Mouse (Mus musculus) lung, postnatal 4 days (tissue): ENCODE measurements around the gene Svbp.

Experiments
- DNase-seq, 2 experiments: peaks; one replicate each; pipeline ENCODE4 v3.0.0; 2021

Svbp gene

DNA sequence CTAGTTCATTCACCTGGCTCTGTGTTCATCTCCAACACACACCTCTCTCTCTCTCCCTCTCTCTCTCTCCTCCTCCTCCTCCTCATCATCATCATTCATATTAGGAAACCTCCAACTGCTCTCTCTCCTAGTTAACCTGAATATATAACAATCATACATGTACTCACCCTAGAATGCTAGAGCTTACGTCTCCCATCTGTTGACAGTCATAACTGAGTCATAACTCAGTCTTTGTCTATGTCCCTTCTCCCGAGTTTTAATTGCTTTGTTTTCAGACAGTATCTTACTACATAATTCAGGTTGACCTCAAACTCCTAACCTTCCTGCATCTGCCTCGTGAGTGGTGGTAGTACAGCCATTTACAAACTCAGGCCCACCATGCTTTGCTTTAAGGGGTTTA, 3.8 kb upstream of the Svbp start:
- no peak for DNase-seq

DNA sequence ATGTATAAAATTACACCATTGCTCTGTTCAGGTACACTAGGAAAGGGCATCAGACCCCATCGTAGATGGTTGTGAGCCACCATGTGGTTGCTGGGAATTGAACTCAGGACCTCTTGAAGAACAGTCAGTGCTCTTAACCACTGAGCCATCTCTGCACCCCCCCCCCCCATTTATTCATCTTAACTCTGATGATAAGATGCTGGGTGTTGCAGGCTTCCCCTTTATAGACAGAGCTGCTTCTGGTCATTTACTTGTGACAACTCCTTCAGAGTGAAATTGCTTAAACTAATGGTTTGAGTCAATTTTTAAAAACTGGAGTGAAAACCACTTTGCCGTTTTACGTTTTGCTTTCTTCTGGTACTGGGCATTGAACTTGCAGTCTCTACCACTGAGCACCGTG, 2.3 kb upstream of the Svbp start:
- DNase-seq = no peak

DNA sequence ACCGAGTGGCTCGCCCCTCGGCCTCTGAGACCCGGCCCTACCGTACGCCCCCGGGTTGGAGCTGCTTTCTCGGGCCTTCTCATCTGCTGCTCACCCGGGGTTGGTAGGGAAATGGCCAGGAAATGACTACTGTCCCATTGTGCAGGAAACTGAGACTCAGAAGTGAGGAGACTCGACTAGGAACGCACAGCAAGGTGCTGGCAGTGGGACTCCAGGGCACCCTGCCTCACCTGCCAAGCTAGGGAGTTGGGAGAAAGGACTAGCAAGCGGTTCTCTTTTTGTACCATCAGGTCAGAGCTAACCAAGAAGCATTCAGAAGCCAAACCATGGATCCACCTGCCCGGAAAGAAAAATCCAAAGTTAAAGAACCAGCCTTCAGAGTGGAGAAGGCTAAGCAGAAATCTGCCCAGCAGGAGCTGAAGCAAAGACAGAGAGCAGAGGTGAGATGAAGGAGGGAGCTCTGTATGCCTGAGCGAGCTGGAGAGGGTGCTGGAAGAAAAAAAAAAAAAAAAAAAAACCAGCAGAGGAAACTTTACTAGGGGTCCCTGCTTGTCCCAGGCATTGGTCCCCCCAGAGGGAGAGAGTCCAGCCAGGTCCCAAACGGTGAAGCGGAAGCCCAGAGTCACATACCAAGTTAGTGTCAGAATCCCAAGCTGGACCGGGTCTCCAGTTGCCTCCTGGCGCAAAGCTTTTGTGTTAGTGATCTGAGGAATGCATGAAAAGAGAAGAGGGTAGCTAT, 645 bp downstream of the Svbp start:
- DNase-seq = no peak

DNA sequence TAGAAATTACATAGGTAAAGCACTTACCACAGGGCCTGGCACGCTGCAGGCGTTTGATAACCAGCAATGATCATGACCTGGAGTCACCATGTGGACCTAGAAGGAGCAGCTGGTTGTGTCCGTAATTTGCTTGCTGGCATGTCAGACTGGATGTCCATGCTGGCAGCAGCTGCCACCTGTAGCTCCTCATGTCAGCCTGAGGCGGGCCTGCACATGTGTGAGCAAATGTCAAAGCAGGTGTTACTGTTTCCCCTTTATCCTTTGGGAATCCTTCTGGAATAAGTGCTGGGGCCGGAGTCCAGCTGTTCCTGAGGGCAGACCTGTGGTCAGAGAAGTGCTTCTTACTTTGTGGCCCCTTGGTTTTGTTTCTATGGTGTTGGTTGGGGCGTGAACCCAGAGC, 3.0 kb downstream of the Svbp start:
- no peak for DNase-seq

DNA sequence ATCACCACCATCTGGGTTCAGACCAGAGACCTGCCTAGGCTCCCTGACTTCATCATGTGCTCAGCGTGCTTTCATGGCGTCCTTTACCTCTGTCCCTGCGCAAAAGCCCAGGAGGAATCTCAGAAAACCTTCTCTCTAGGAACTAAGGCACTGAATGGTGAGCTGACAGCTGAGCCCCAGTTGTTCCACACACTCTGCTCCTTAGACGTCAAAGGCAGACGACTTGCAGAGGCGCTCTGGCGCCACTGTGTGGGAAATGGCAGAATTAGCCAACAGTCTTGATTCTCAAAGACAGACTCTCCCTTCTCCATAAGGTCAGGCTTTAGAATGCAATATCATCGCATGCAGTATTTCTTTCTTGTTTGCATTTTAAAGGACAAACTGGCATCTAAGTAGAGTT, 9.6 kb downstream of the Svbp start:
- peak; percentile 55 to 71 for DNase-seq

DNA sequence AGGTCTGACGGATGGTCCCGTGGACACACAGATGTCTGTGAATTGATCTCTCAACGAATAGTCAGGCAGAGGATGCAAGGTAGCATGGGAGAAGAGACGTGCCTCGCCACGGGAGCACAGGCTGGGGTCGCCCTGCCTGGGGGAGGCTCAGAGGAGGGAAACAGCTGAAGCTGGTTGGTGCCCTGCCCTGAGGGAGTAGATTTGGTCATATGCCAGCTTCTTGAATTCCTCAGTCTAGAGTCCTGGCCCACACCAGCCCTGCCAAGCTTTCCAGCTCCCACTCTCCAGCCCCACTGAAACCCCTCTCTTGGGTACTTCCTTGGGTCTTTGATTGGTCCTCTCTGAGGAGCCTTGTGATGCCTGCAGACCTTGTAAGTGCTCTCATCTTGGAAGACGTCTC, 21.6 kb downstream of the Svbp start:
- no peak for DNase-seq

DNA sequence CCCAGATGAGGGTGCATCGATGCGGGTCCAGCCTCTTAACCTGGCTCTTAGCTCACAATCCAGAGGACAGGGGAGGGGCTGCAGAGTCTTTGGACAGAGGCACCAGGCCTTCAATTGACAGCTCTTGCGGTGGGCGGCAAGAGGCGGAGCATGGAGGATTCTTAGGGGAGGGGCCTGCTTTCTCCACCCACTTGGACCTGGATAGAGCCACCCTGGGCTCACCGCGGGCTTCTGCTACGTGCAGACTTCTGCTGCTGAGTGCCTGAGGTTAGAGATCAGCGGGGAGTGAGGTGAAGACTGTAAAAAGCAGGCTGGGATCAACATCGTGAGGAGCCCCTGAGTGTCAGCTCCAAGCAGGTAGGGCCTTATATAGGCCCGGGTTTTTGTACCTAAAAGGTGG, 23.1 kb downstream of the Svbp start, which contains the start of gene Tmem269:
Gene Tmem269, minus strand, starts transcription at position 49 of the 400 bp plus-strand sequence.
- no peak for DNase-seq

DNA sequence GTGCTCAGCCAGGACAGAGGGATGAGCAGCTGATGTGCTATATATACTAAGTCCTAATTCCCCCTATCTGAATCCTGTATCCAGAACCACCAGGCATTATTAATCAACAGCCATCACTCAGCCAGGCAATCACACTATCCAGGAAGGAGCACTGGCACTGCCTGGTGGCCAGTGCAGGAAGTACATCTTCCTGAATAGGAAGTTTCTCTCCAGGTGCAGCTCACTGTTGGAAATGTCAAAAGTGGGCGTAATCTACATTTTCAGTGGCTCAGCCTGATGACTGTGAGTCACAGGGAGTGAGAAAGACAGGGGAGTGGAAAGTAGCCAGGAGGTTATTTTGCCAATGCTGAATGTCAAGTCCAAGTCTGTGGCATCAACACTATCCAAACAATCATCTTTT, 28.6 kb downstream of the Svbp start:
- peak in 1 of 2 experiments; percentile 25 for DNase-seq

DNA sequence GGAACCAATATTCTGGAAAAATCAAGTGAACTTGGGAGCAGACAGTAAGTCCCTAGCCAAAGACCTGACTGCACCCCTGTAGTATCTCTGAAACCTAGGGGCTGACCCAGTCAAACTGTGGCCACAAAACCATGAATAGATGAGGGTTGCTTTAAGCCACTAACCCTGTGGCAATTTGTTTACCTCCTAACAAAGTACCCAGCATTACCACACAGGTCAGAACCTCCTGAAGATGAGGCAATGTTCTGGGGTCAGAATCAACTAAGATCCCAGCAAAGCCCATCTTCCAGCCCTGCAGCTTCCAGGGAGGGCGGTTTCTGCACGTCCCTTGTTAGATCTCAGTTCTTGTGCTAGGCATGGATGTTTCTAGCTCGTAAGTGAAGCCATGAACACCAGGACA, 29.4 kb downstream of the Svbp start:
- no peak for DNase-seq

DNA sequence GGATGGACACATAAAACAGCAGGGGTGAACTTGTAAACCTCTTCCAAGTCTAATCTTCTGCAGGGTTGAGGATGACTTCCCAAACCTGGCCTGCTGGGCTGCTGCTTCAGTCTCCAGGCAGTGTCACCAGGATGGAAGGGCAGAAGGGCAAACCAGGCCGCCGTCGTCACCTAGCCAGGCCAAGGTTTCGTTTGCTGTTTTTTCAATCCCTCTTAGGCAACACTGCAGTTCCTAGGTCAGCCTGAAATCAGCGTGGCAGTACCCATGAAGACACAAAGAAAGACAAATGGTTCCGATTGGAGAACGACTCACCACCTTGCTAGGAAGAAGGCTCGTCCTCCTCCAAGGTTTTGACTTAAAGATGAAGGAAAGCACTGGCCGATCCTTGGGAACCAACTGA, 30.6 kb downstream of the Svbp start:
- no peak for DNase-seq

DNA sequence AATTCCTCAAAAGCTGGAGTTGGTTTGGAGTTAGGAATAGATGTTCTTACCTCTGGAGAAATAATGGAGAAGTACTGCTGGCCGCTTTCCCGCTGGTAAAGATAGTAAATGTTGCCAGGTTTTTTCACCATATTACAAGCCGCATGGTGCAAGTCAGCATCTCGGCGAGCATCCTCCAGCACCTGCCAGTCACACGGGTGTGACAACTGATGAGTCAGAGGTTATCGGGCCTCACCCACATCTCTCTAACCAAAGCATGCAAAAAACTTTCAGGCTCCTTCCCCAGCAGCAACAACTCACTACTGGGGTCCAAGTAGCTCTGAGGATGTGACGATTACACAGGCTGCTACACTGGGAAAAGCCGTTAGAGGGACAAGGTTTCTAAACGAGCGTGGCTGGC, 31.6 kb downstream of the Svbp start:
- no peak for DNase-seq

DNA sequence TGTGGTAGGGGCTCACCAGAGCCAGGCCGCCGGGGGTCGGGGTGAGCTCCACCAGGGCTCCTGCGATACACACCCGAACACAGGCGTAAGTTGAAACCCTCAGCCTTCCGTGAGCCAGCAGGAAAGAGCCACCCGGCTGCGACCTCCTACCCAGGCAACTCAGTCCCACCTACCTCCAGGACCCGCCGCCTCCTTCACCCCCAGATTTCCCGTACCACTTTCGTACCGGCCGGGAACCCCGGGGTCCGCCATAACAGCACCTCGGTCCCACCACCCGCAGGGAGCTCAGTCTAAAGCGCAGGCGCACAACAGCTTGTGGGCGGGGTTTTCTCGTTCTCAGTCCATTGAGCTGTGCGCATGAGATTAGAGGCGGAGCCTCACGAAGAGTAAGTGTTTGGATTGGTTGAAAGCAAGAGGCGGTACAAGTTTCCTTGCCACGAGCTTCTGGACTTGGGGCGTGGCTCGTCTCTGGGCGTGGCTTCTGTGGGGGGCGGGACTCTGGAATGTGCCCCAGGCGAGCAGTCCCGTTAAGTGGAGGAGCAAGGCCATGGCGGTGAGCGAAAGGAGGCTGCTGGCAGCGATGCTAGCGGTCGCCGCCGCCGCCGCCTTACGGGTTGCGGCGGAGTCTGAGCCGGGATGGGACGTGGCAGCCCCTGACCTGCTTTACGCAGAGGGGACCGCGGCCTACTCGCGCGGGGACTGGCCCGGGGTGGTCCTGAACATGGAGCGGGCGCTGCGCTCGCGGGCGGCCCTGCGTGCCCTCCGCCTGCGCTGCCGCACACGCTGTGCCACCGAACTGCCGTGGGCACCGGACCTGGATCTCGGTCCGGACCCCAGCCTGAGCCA, 37.5 kb downstream of the Svbp start, which contains the start of the genes AU022252 and P3h1:
Gene AU022252, minus strand, starts transcription at position 303 of the 846 bp plus-strand sequence.
Gene P3h1, plus strand, starts transcription at position 506 of the 846 bp plus-strand sequence.
- peak; percentile 99 for DNase-seq

DNA sequence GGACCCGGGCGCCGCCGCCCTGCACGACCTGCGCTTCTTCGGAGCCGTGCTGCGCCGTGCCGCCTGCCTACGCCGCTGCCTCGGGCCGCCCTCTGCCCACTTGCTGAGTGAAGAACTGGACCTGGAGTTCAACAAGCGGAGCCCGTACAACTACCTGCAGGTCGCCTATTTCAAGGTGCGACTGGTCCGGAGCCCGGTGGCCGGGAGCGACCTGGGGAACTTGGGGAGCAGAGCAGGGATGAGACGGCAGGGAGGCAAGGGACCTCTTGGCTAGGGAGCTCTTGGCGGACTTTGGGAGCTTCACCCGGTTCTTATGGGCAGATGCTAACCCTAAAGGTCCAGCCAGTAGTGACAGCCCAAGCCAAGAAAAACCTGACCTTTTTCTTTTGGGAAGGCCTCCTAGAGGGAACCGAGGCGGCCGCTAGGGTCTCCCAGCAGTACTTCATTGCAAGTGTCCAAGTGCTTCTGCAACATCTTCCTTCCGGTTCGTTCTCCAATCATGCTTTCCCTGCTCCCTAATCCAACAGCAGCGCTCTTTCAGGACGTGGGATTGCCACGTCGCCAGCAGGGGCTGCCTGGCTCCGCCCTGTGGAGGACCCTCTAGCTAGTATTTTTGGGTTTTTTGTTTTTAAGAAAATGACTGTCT, 38.3 kb downstream of the Svbp start:
- peak; percentile 54 to 65 for DNase-seq

DNA sequence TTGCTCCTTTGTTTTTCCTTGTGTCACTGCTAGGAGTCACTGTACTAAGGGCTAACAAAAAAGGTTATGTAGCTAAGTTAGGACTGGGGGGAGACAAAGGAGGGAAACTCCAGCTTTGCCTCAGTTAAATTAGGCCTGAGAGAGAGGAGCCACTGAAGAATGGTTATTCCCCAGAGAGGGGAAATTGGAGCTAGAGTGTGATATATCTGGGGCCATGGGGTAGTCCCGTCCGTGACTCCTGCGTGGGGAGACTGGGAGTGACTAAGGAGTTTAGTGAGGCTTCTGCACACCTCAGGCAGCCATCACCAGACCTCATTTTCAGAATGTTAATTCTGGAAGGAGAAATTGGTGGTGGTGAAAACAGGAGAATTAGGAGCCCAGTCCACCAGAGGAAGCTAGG, 39.2 kb downstream of the Svbp start:
- DNase-seq = no peak

DNA sequence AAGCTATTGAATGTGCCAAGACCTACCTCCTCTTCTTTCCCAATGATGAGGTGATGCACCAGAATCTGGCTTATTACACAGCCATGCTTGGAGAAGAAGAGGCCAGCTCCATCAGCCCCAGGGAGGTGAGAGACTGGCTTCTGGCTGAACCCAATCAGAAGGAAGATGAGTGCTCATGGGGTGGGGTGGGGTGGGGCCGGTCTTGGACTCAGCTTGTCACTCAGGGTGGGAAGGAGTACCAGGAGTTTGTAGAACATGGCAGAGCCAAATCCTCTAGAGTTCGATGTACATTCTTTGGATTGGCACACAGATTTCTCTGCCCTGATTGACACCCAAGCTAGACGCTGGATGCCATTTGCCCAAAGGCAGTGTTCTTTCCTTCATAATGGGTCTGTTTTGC, 43.6 kb downstream of the Svbp start:
- DNase-seq = no peak

DNA sequence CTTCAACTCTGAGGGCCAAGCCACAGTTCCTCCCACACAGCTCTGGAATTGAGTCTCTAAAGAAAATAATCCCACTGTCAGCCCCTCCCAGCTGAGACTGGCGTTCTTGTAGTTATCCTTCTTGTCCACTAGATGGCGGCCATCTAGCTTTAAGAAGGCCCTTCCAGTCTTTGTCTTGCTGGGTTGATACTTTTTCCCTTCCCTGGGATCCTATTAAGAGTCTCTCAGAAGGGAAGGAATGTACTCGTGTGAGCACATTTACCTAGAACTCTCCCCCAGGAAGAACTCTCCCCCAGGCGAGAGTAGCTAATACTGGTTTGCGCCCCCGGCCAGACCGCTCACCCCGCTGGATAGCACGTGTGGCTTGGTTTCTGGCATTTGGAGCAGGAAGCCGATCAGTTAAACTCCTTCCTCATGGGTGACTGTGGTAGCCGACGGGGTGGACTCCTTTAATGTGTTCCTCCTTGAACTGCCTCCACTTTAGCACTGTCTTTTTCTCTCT, 44.1 kb downstream of the Svbp start:
- peak in 1 of 2 experiments; percentile 53 for DNase-seq

DNA sequence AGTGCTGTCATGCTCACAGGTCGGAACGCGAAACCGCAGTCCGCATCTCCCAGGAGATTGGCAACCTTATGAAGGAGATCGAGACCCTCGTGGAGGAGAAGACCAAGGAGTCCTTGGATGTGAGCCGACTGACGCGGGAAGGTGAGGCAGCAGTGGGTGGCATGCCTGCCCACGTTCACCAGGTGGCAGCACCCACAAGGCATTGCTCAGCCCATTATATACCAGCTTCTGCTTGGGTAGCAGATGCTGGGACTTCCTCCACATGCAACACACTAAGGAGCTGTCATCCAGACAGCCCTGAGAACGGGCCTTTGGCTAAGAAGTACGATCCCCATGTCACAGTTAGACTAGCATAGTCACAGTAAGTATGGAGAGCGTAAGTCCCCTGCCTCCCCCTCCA, 46.6 kb downstream of the Svbp start:
- DNase-seq = peak in 1 of 2 experiments; percentile 47

DNA sequence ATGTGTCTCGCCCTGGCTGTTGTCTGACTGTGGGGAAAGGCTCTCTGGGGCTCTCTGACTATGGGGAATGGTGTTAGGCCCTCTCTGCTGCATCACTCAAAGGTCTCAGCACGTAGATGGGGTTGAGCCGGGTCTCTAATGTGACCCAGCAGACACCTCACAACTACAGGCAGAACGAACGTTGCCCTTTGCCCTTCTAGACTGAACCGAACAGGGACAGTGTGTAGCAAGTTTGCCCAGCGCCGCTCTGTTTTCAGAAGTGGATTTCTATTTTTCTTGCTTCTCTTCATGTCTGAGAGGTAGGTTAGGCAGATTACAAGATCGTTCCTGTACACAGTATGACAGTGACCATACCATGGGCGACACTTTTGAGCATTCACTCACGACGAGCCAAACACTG, 47.5 kb downstream of the Svbp start:
- no peak for DNase-seq

DNA sequence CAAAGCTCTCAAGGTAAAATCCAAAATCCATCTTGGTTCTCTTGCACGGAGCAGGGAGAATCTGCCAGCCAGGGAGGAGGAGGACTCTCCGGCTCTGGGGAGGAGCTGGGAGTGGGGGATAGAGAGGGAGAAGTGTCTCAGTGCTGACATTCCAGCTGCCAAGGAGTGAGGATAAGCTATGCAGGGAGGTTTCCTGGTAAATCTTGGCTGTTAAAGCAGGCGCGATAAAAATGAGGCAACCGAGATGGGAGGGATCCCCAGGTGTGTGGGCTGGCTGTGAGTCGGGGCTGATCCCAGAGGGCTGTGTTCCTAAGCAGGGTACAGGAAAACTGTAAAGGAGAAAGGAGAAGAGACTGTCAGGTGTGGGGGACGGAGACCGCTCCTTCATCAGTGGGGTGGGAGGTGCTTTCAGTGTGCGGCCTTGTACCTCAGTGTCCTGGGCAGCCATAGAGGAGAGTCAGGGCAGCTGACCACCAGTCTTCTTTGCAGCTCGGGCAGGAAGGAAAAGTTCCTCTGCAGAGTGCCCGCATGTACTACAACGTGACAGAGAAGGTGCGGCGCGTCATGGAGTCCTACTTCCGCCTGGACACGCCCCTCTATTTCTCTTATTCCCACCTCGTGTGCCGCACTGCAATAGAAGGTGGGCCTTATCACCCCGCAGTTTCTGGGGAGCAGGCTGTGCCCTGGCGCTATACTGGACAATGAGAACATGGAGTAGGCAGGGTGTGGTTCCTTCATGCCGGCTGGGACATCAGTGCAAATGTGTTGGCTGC, 49.5 kb downstream of the Svbp start:
- DNase-seq = no peak

DNA sequence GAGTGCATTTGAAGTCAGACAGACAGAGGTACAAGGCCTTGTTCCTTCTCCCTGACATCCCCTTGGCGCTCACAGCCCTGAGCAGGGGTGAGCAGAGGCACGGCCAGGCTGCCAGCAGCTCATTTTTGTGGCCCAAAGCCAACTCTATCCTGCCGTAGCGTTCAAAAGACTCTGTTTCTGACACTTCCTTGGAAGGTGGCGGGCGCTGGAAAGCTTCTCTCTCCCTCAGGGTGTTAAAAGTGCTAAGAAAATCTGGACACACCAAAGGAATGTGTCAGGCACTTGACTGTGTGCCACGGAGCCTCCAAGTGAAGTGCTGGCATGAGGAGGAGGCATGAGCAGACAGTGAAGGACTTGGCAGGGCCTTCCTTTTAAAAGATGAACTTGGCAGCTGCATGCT, 50.5 kb downstream of the Svbp start:
- peak; percentile 31 to 66 for DNase-seq

DNA sequence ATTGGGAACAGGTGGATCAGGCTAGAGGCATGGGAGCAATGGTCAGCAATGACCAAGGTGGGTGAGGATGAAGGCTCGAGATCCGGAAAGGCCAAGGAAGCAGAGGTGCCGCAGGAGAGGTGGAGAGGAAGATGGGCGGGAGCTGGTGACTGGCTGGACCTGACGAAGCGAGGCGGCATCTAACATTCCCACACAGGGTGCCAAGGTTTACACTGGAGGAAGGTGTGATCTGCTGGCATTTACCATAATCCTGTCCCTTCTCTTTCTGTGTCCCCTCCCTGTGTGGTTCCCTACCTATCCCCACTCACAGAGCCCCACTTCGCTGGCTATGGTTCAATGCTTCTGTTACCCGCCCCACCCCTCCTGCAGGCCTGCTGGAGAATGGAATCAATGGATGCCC, 50.9 kb downstream of the Svbp start:
- no peak for DNase-seq

DNA sequence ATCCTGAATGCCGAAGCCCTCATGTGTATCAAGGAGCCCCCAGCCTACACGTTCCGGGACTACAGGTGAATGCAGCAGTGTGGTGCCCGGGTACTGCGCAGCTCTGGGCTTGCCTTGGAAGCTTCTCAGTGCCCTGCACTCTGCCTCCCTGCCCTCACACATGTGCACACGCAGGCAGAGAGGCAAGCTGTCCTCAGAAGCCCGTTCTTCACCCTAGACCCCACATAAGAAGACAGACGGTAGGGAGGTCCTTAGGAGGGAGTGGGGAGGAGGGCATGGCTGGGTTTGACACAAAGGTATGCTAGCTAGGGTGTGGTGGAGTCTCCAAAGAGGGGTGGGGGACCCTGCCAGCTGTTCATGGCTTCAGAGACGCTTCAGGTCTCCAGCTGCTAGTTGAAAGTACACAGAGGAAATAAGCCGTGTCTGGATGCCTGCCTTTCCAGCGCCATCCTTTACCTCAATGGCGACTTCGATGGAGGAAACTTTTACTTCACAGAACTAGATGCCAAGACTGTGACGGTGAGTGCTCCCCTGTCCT, 51.7 kb downstream of the Svbp start:
- no peak for DNase-seq
